Mouse (Mus musculus): ENCODE data around the gene Shisa9. TPM values are rescaled to one million over a fixed set of nuclear protein-coding genes. Genes with fewer than 3 reads are reported as not detected.

The Shisa9 gene
- polyA plus RNA-seq, 1 experiment from 2014 or later, result 0.83 TPM

DNA sequence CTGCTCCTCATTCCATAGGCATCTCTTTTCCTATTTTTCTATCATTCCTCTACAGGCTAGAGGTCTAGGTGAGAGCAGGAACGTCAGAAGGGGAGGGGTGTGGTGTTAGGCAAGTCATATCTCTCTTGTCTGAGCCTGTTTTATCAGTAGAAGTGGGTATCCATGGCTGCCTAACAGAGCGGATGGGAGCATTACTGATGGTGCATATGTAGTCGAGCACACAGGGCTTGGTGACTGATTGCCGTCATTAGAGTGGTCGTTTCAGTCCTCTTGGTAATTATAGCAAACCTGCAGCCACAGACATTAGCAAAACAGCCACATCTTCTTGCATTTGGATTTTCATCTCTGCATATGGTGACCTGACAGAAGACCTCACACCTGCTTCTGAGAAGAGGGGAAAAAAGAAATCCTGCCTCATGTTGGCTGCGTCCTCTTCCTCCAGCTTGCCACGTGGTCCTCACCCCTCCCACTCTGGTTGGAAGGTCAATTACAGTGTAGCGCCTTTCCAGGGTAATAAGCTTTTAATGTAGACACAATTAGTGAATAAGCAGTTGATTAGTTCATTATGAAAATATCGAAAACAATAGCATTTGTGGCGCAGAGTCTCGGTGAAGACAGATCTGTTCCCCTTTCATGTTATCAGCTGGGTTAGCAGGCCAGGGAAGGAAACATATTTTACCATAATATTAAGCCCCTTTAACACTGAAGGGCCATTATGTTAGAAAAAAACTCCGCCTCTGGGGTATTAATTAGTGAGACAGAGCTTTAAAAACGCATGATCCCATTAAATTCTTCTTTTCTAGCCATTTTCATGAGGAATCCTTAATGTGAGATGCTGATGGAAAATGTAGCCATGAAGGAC is 233.6 kb downstream of the Shisa9 start:
- H3K4me3 ChIP-seq (replicated peaks; ENCODE audit: low read length), result no peak overlapping the region
- no peak for ATAC-seq (ENCODE audit: insufficient read depth, low FRiP score)
- H3K27ac ChIP-seq (ENCODE audit: low read length), result no peak overlapping the region
- no peaks in the 10 kb centered on the region for H3K4me1 ChIP-seq (ENCODE audit: control insufficient read depth, insufficient read depth, low read length)
- no peaks in the 10 kb centered on the region for H3K36me3 ChIP-seq (ENCODE audit: control insufficient read depth, insufficient read depth, low read length)
- 65% methylated on average over 13 of the region's 13 CpGs for WGBS
- H3K4me2 ChIP-seq (ENCODE audit: low read depth, low read length), result no peak overlapping the region
- no peak overlapping the region for H3K9ac ChIP-seq (ENCODE audit: low read length)
- no peaks in the 10 kb centered on the region for H3K9me3 ChIP-seq (replicated peaks; ENCODE audit: control insufficient read depth, low read length)
- H3K27me3 ChIP-seq (ENCODE audit: control insufficient read depth, insufficient read depth, low read length), result no peaks in the 10 kb centered on the region

DNA sequence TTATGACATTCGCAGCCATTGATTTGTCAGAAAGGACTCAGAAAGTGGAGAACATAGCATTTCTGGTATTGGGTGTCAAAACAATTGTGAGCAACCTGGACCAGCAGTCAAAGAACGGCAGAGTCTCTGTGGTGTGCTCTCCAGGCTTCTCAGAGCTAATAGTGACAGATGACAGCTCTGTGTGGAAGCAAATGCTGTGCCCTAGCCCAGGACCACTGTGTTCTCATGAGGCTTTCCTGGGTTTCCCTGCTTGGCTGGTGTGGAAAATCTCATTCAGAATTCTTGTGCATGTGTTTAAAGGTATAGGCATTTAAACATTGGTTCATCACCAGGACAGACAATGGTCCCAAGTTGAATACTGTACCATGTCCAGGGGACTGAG is 234.2 kb downstream of the Shisa9 start:
- H3K4me2 ChIP-seq (ENCODE audit: low read depth, low read length), result no peak overlapping the region
- WGBS, result 69% methylated on average over 2 of the region's 2 CpGs
- no peaks in the 10 kb centered on the region for H3K4me1 ChIP-seq (ENCODE audit: control insufficient read depth, insufficient read depth, low read length)
- H3K27ac ChIP-seq (ENCODE audit: low read length), result no peak overlapping the region
- no peak overlapping the region for H3K9ac ChIP-seq (ENCODE audit: low read length)
- no peaks in the 10 kb centered on the region for H3K27me3 ChIP-seq (ENCODE audit: control insufficient read depth, insufficient read depth, low read length)
- no peak overlapping the region for H3K4me3 ChIP-seq (replicated peaks; ENCODE audit: low read length)
- H3K9me3 ChIP-seq (replicated peaks; ENCODE audit: control insufficient read depth, low read length), result no peaks in the 10 kb centered on the region
- ATAC-seq (ENCODE audit: insufficient read depth, low FRiP score), result no peak
- H3K36me3 ChIP-seq (ENCODE audit: control insufficient read depth, insufficient read depth, low read length), result no peaks in the 10 kb centered on the region

DNA sequence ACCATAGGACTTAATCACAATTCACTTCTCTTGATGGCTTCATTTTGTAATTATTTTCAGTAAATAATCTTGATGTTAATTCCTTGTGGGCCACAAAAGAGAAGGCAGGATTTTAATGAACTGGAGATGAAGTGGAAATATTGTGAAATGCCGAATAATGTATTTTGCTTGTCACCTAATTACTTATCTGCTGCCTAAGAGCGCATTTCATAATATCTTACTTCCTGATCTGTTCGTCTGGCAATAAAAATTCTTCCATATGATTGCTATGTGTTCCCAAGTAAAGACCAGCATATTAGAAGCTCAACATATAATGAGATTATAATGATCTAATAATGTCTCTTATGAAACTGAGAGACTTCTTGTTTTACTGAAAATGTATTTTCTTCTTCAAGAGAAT is 235.9 kb downstream of the Shisa9 start:
- Histone ChIP-seq H3K4me1 (ENCODE audit: control insufficient read depth, insufficient read depth, low read length) (no peaks in the 10 kb centered on the region), H3K36me3 (ENCODE audit: control insufficient read depth, insufficient read depth, low read length) (no peaks in the 10 kb centered on the region), H3K4me2 (ENCODE audit: low read depth, low read length) (no peak overlapping the region), H3K27me3 (ENCODE audit: control insufficient read depth, insufficient read depth, low read length) (no peaks in the 10 kb centered on the region), H3K9ac (ENCODE audit: low read length) (no peak overlapping the region), H3K9me3 (replicated peaks; ENCODE audit: control insufficient read depth, low read length) (no peaks in the 10 kb centered on the region), H3K27ac (ENCODE audit: low read length) (no peak overlapping the region), H3K4me3 (replicated peaks; ENCODE audit: low read length) (no peak overlapping the region)
- WGBS, result 78% methylated on average over 3 of the region's 3 CpGs
- ATAC-seq (ENCODE audit: insufficient read depth, low FRiP score), result no peak

DNA sequence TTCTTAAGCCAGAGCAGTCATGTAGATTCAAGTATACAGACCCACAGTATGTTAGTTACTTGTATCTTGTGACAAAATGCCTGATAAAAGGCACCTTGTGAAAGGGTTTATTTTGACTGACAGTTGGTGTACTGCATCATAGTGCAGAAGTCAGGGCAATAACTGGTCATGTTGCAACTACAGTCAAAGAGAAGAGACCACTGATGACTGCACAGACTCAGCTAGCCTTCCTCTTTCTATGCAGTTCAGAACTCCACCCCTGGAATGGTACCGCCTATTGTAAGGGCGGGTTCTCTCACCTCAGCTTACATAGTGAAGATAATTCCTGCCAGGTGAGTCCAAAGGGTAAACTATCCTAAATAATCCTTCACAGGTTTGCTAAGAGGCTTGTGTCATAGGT is 239.6 kb downstream of the Shisa9 start:
- Histone ChIP-seq H3K4me3 (replicated peaks; ENCODE audit: low read length) (no peak overlapping the region), H3K27ac (ENCODE audit: low read length) (no peak overlapping the region), H3K27me3 (ENCODE audit: control insufficient read depth, insufficient read depth, low read length) (no peaks in the 10 kb centered on the region), H3K4me1 (ENCODE audit: control insufficient read depth, insufficient read depth, low read length) (no peaks in the 10 kb centered on the region), H3K9me3 (replicated peaks; ENCODE audit: control insufficient read depth, low read length) (no peaks in the 10 kb centered on the region), H3K36me3 (ENCODE audit: control insufficient read depth, insufficient read depth, low read length) (no peaks in the 10 kb centered on the region), H3K9ac (ENCODE audit: low read length) (no peak overlapping the region), H3K4me2 (ENCODE audit: low read depth, low read length) (no peak overlapping the region)
- WGBS, result 91% methylated on average over 2 of the region's 2 CpGs
- no peak for ATAC-seq (ENCODE audit: insufficient read depth, low FRiP score)

DNA sequence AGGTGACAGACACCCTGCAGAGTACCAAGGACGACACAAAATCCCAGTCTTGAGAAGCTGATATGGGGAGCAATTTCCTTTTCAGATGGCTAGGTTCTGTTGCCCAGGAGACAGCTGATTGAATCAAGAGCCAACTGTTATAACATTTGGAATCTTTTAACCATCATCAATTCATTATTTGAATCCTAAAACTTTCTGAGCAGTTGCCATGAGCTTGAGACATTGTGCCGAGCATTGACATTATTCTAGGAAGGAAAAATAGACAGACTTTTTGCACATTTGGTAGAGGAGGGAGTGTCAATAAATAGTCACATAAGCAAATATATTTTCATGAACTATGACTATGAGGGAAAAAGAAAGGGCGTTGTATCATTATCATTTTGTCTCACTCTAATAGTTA is 243.0 kb downstream of the Shisa9 start:
- no peak overlapping the region for H3K4me3 ChIP-seq (replicated peaks; ENCODE audit: low read length)
- no peak for ATAC-seq (ENCODE audit: insufficient read depth, low FRiP score)
- no peaks in the 10 kb centered on the region for H3K9me3 ChIP-seq (replicated peaks; ENCODE audit: control insufficient read depth, low read length)
- 68% methylated on average over 3 of the region's 3 CpGs for WGBS
- H3K9ac ChIP-seq (ENCODE audit: low read length), result no peak overlapping the region
- no peaks in the 10 kb centered on the region for H3K36me3 ChIP-seq (ENCODE audit: control insufficient read depth, insufficient read depth, low read length)
- H3K27ac ChIP-seq (ENCODE audit: low read length), result no peak overlapping the region
- H3K27me3 ChIP-seq (ENCODE audit: control insufficient read depth, insufficient read depth, low read length), result no peaks in the 10 kb centered on the region
- no peak overlapping the region for H3K4me2 ChIP-seq (ENCODE audit: low read depth, low read length)
- no peaks in the 10 kb centered on the region for H3K4me1 ChIP-seq (ENCODE audit: control insufficient read depth, insufficient read depth, low read length)

DNA sequence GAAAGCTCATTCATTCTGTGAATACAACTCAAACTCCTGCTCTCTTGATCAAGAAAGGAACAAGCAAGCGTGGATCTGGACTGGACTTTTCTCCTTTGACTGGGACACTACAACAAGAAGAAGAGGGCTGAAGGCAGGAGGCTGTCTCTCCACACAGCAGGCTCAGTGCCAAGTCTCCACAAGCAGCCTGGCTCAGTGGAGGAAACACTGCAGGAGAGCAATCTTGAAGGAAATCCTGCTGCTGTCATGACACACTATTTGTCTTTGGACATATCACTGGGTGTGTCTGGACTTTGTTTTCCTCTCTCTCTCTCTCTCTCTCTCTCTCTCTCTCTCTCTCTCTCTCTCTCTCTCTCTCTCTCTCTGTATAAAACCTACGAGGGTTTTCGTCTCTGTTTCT is 249.4 kb downstream of the Shisa9 start:
- Histone ChIP-seq H3K27ac (ENCODE audit: low read length) (no peak overlapping the region), H3K4me1 (ENCODE audit: control insufficient read depth, insufficient read depth, low read length) (peaks cover 3% of the 10 kb centered on the region; the same call in 1 of the 2 replicates), H3K4me2 (ENCODE audit: low read depth, low read length) (no peak overlapping the region), H3K9me3 (replicated peaks; ENCODE audit: control insufficient read depth, low read length) (no peaks in the 10 kb centered on the region), H3K27me3 (ENCODE audit: control insufficient read depth, insufficient read depth, low read length) (no peaks in the 10 kb centered on the region), H3K9ac (ENCODE audit: low read length) (no peak overlapping the region), H3K4me3 (replicated peaks; ENCODE audit: low read length) (no peak overlapping the region), H3K36me3 (ENCODE audit: control insufficient read depth, insufficient read depth, low read length) (no peaks in the 10 kb centered on the region)
- WGBS, result 55% methylated on average over 3 of the region's 3 CpGs
- ATAC-seq (ENCODE audit: insufficient read depth, low FRiP score), result no peak

DNA sequence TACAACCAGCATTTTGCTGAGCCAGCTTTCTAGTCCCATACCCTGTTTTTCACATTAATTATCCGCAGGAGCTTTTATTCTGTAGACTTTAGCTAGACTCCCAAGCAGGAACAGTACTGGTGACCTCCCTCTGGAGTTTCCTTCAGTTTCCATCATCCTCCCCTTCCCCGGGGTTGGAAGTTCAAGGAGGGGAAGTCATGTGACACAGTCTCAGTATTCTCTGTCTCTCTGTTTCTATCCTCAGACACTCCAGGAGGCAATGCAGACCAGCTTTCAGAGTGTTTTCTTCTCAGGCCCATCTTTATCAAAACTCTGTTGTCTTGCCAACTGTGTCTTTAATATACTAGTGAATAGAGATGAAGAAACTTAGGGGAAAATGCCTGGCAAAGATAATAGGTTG is 250.4 kb downstream of the Shisa9 start:
- no peak overlapping the region for H3K4me3 ChIP-seq (replicated peaks; ENCODE audit: low read length)
- ATAC-seq (ENCODE audit: insufficient read depth, low FRiP score), result no peak
- H3K9ac ChIP-seq (ENCODE audit: low read length), result no peak overlapping the region
- H3K4me2 ChIP-seq (ENCODE audit: low read depth, low read length), result no peak overlapping the region
- H3K27ac ChIP-seq (ENCODE audit: low read length), result no peak overlapping the region
- H3K27me3 ChIP-seq (ENCODE audit: control insufficient read depth, insufficient read depth, low read length), result no peaks in the 10 kb centered on the region
- H3K9me3 ChIP-seq (replicated peaks; ENCODE audit: control insufficient read depth, low read length), result no peaks in the 10 kb centered on the region
- H3K36me3 ChIP-seq (ENCODE audit: control insufficient read depth, insufficient read depth, low read length), result no peaks in the 10 kb centered on the region
- WGBS, result 61% methylated on average over 2 of the region's 2 CpGs
- peaks cover 3% of the 10 kb centered on the region; the same call in 1 of the 2 replicates for H3K4me1 ChIP-seq (ENCODE audit: control insufficient read depth, insufficient read depth, low read length)

DNA sequence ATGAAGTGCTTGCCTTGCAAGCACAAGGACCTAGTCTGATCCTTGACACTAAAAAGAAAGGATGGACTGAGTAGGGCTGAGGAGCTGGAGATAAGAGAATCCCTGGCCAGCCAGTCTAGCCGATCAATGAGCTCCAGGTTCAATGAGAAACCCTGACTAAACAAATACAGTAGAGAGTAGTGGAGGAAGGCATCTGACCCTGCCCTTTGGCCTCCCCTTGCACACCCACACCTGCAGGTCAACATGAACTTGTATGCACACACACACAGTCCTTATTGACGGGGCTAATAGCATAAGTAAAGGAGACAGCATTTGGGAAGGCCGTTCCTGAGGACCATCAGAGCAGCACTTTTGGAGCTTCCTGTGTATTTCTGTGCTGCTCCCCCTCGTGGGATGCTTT is 254.7 kb downstream of the Shisa9 start:
- Histone ChIP-seq H3K27ac (ENCODE audit: low read length) (no peak overlapping the region), H3K4me3 (replicated peaks; ENCODE audit: low read length) (no peak overlapping the region), H3K9me3 (replicated peaks; ENCODE audit: control insufficient read depth, low read length) (no peaks in the 10 kb centered on the region), H3K9ac (ENCODE audit: low read length) (no peak overlapping the region), H3K4me1 (ENCODE audit: control insufficient read depth, insufficient read depth, low read length) (peaks cover 3% of the 10 kb centered on the region; the same call in 1 of the 2 replicates), H3K36me3 (ENCODE audit: control insufficient read depth, insufficient read depth, low read length) (no peaks in the 10 kb centered on the region), H3K4me2 (ENCODE audit: low read depth, low read length) (no peak overlapping the region), H3K27me3 (ENCODE audit: control insufficient read depth, insufficient read depth, low read length) (no peaks in the 10 kb centered on the region)
- 47% methylated on average over 4 of the region's 4 CpGs for WGBS
- ATAC-seq (ENCODE audit: insufficient read depth, low FRiP score), result no peak

DNA sequence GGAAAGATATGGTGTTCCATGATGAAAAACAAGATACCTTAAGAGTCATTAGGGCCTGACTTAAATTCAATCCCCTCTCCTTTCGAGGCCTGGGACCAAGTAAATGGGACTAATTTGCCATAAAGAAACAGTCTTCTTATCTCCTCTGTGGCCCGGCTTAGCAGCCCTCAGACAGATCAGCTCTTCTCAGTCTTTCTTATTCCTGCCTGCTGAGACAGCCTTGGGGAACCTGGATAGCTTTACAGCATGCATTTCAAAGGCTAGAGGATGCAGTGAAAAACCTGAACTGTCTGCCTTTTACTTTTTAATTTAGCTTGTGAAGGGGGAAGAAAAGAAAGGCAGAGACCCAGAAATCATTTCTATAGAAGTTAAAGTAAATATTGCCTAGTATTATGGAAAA is 275.4 kb downstream of the Shisa9 start:
- H3K4me1 ChIP-seq (ENCODE audit: control insufficient read depth, insufficient read depth, low read length), result no peaks in the 10 kb centered on the region
- H3K27ac ChIP-seq (ENCODE audit: low read length), result no peak overlapping the region
- no peak for ATAC-seq (ENCODE audit: insufficient read depth, low FRiP score)
- H3K9ac ChIP-seq (ENCODE audit: low read length), result no peak overlapping the region
- H3K27me3 ChIP-seq (ENCODE audit: control insufficient read depth, insufficient read depth, low read length), result no peaks in the 10 kb centered on the region
- WGBS, result 26% methylated on average over 2 of the region's 2 CpGs
- H3K4me3 ChIP-seq (replicated peaks; ENCODE audit: low read length), result no peak overlapping the region
- H3K9me3 ChIP-seq (replicated peaks; ENCODE audit: control insufficient read depth, low read length), result no peaks in the 10 kb centered on the region
- no peak overlapping the region for H3K4me2 ChIP-seq (ENCODE audit: low read depth, low read length)
- H3K36me3 ChIP-seq (ENCODE audit: control insufficient read depth, insufficient read depth, low read length), result no peaks in the 10 kb centered on the region

Data from stomach, embryonic 16.5 days (tissue).